Comparison of ENCODE assay signal across 14 mouse cellular contexts in genomic region chr2:165833468-165833867, GRCm38 (mm10).
DNase-seq lines count a peak whose midpoint lies in the region; ATAC-seq and TF ChIP-seq lines count a peak whose summit lies in the region.
"Had no signal": no experiment of that assay in that cellular context is flagged by ENCODE, and none has a peak within 500 bp of the region (broad histone marks: within the 10 kb centered on the region; RNA-seq: fewer than 3 reads in every experiment).

No protein-coding gene starts in this region.

- peaks cover 35% of the 10 kb centered on the region for H3K4me1 ChIP-seq in hindbrain, embryonic 13.5 days (replicated peaks)
- no peaks in the 10 kb centered on the region; the same call in 1 of the 2 replicates for H3K4me1 ChIP-seq in hindbrain, embryonic 16.5 days (ENCODE audit: control insufficient read depth, insufficient read depth, low read depth, low read length)
- H3K4me1 ChIP-seq in E14TG2a.4 (replicated peaks; ENCODE audit: low read depth, low read length) (peaks cover 96% of the 10 kb centered on the region), ES-E14 (ENCODE audit: control insufficient read depth in 2 of 2, insufficient read depth in 2 of 2, low read length in 2 of 2, poor library complexity in 1 of 2) (peaks cover 12 to 39% of the 10 kb centered on the region in 2 experiments; a peak in 3 of 4 replicates)
- peaks cover 6% of the 10 kb centered on the region for H3K4me1 ChIP-seq in hindbrain, embryonic 14.5 days (replicated peaks; ENCODE audit: control insufficient read depth, insufficient read depth, low read length)

- H3K9me3 ChIP-seq in hindbrain, embryonic 13.5 days = no peaks in the 10 kb centered on the region
- H3K9me3 ChIP-seq in hindbrain, embryonic 16.5 days (ENCODE audit: control insufficient read depth, low read length) = no peaks in the 10 kb centered on the region
- H3K9me3 ChIP-seq in E14TG2a.4 (ENCODE audit: low read length) = no peaks in the 10 kb centered on the region
- no peaks in the 10 kb centered on the region for H3K9me3 ChIP-seq in ES-E14 (ENCODE audit: control insufficient read depth, insufficient read depth, low read depth, low read length)
- H3K9me3 ChIP-seq in hindbrain, embryonic 14.5 days (ENCODE audit: control insufficient read depth, low read length) = no peaks in the 10 kb centered on the region
- H3K9me3 ChIP-seq: G1E; heart, embryonic 10.5 days had no signal

- peak overlapping the region; percentile 61; the same call in 1 of the 2 replicates for H3K27ac ChIP-seq in hindbrain, embryonic 13.5 days
- H3K27ac ChIP-seq in hindbrain, embryonic 16.5 days (ENCODE audit: low read depth, low read length) = no peak overlapping the region
- H3K27ac ChIP-seq in ES-E14 (ENCODE audit: insufficient read depth, low read depth, low read length, poor library complexity, severe bottlenecking) = peak overlapping the region; percentile 14; the same call in 1 of the 2 replicates
- H3K27ac ChIP-seq in hindbrain, embryonic 14.5 days = peak overlapping the region; percentile 26; the same call in 1 of the 2 replicates
- H3K27ac ChIP-seq: heart, embryonic 10.5 days; liver, embryonic 14.5 days had no signal

- DNase-seq in ES-E14 (ENCODE audit: low read depth, low spot score) = no peak
- no peak for DNase-seq in hindbrain, embryonic 14.5 days (ENCODE audit: low spot score)
- DNase-seq in lung, postnatal 4 days = no peak
- DNase-seq: layer of hippocampus, postnatal 36 days; right cerebral cortex, adult 18-20 months had no signal

- no peak for ATAC-seq in hindbrain, embryonic 13.5 days (ENCODE audit: low FRiP score)
- ATAC-seq in hindbrain, embryonic 16.5 days = no peak
- ATAC-seq in hindbrain, embryonic 14.5 days (ENCODE audit: low FRiP score) = no peak
- no peak for ATAC-seq in monocyte, adult 5-6 weeks (replicated peaks; ENCODE audit: insufficient number of reproducible peaks, low FRiP score, low TSS enrichment, poor library complexity, severe bottlenecking)
- ATAC-seq: intestine, embryonic 16.5 days had no signal

- H3K36me3 ChIP-seq in hindbrain, embryonic 13.5 days = peaks cover 92% of the 10 kb centered on the region
- peaks cover 43% of the 10 kb centered on the region for H3K36me3 ChIP-seq in hindbrain, embryonic 16.5 days (ENCODE audit: control insufficient read depth, insufficient read depth, low read length)
- H3K36me3 ChIP-seq in E14TG2a.4 (ENCODE audit: insufficient read depth, low read length) (peaks cover 99% of the 10 kb centered on the region), ES-E14 (ENCODE audit: control insufficient read depth, insufficient read depth, low read length, poor library complexity, severe bottlenecking) (peaks cover 67% of the 10 kb centered on the region)
- H3K36me3 ChIP-seq in hindbrain, embryonic 14.5 days (replicated peaks; ENCODE audit: control insufficient read depth, insufficient read depth) = peaks cover 92% of the 10 kb centered on the region

- no peak for TF ChIP-seq CTCF in E14TG2a.4 (conservative IDR thresholded peaks at IDR 0.05; ENCODE audit: low read length)

- 61% methylated on average over 9 of the region's 9 CpGs for WGBS in hindbrain, embryonic 13.5 days
- WGBS in hindbrain, embryonic 16.5 days = 60% methylated on average over 9 of the region's 9 CpGs
- WGBS in hindbrain, embryonic 14.5 days = 69% methylated on average over 9 of the region's 9 CpGs

- no peak overlapping the region for H3K4me2 ChIP-seq in hindbrain, embryonic 13.5 days
- H3K4me2 ChIP-seq in hindbrain, embryonic 16.5 days (ENCODE audit: low read length) = no peak overlapping the region
- no peak overlapping the region for H3K4me2 ChIP-seq in hindbrain, embryonic 14.5 days (replicated peaks)

- H3K4me3 ChIP-seq in hindbrain, embryonic 13.5 days = no peak overlapping the region
- no peak overlapping the region for H3K4me3 ChIP-seq in hindbrain, embryonic 16.5 days (ENCODE audit: low read length)
- H3K4me3 ChIP-seq in E14TG2a.4 (replicated peaks; ENCODE audit: low read length) (peak overlapping the region; percentile 26; the same call in 1 of the 2 replicates), ES-E14 (ENCODE audit: insufficient read depth in 1 of 2, low read depth in 1 of 2, low read length in 2 of 2, poor library complexity in 1 of 2, severe bottlenecking in 1 of 2) (no peak overlapping the region)
- no peak overlapping the region for H3K4me3 ChIP-seq in hindbrain, embryonic 14.5 days (replicated peaks; ENCODE audit: low read length)
- H3K4me3 ChIP-seq: heart, embryonic 10.5 days; myocyte had no signal

- no peaks in the 10 kb centered on the region for H3K27me3 ChIP-seq in hindbrain, embryonic 13.5 days
- H3K27me3 ChIP-seq in hindbrain, embryonic 16.5 days (replicated peaks; ENCODE audit: control insufficient read depth, insufficient read depth, low read length) = no peaks in the 10 kb centered on the region
- H3K27me3 ChIP-seq in E14TG2a.4 (ENCODE audit: insufficient read depth, low read length) = no peaks in the 10 kb centered on the region
- no peaks in the 10 kb centered on the region for H3K27me3 ChIP-seq in hindbrain, embryonic 14.5 days (ENCODE audit: control insufficient read depth, insufficient read depth, low read length)

- no peak overlapping the region for H3K9ac ChIP-seq in hindbrain, embryonic 13.5 days
- no peak overlapping the region for H3K9ac ChIP-seq in hindbrain, embryonic 16.5 days (ENCODE audit: low read depth, low read length)
- H3K9ac ChIP-seq in ES-E14 (ENCODE audit: insufficient read depth, low read depth, low read length, poor library complexity, severe bottlenecking) = no peak overlapping the region
- no peak overlapping the region for H3K9ac ChIP-seq in hindbrain, embryonic 14.5 days
- H3K9ac ChIP-seq: liver, embryonic 14.5 days had no signal

- in situ Hi-C loops in ES-E14 (cut with MboI; ENCODE audit: low sequenced_read_pairs in 2 of 2, unreplicated experiment in 2 of 2) = loop anchor here in 1 of 2 experiments (5.0 kb wide), 1 partner anchor 64 kb away; the partner anchor contains the start of gene Zmynd8

TF ChIP-seq in ES-E14, 5 proteins besides CTCF, POLR2A, EP300 and RAD21:
- TF ChIP-seq HCFC1 (IDR thresholded peaks at IDR 0.05; ENCODE audit: borderline replicate concordance, insufficient read depth, low read length) (no peak), ZC3H11A (IDR thresholded peaks at IDR 0.05; ENCODE audit: borderline replicate concordance, low read depth, low read length) (no peak), ZNF384 (IDR thresholded peaks at IDR 0.05; ENCODE audit: low read depth, low read length) (no peak), MAFK (IDR thresholded peaks at IDR 0.05; ENCODE audit: insufficient read depth, low read depth, low read length) (no peak)
